Mouse (Mus musculus): ENCODE results near the gene Pikfyve. TPM values are rescaled to one million over a fixed set of nuclear protein-coding genes. Genes with fewer than 3 reads are reported as not detected.

Pikfyve gene
- polyA plus RNA-seq, 1 experiment from 2014 or later: 3.7 TPM

GRCm38 (mm10) chr1:65178902-65179432 is 7.5 kb upstream of the Pikfyve start:
- peak overlapping the region; percentile 71 for H3K4me3 ChIP-seq (ENCODE audit: low read depth, low read length)
- peak overlapping the region; percentile 96 for H3K27ac ChIP-seq (ENCODE audit: low read length)
- H3K9ac ChIP-seq (ENCODE audit: low read depth, low read length): peak overlapping the region; percentile 64
- H3K9me3 ChIP-seq (replicated peaks; ENCODE audit: control insufficient read depth, low read length): no peaks in the 10 kb centered on the region
- H3K4me1 ChIP-seq (ENCODE audit: control insufficient read depth, low read depth, low read length): peaks cover 16% of the 10 kb centered on the region
- H3K4me2 ChIP-seq (ENCODE audit: low read depth, low read length): peak overlapping the region; percentile 95
- WGBS (ENCODE audit: insufficient replicate concordance): under 1% methylated on average over 39 of the region's 39 CpGs
- no peaks in the 10 kb centered on the region for H3K27me3 ChIP-seq (ENCODE audit: control insufficient read depth, insufficient read depth, low read depth, low read length)
- ATAC-seq (ENCODE audit: low read depth): peak; percentile 81
- H3K36me3 ChIP-seq (ENCODE audit: control insufficient read depth, insufficient read depth): no peaks in the 10 kb centered on the region

- Histone ChIP-seq H3K4me3 (ENCODE audit: low read depth, low read length) (peak overlapping the region; percentile 71), H3K9me3 (replicated peaks; ENCODE audit: control insufficient read depth, low read length) (no peaks in the 10 kb centered on the region), H3K27ac (ENCODE audit: low read length) (peak overlapping the region; percentile 96), H3K4me1 (ENCODE audit: control insufficient read depth, low read depth, low read length) (peaks cover 16% of the 10 kb centered on the region), H3K36me3 (ENCODE audit: control insufficient read depth, insufficient read depth) (no peaks in the 10 kb centered on the region), H3K27me3 (ENCODE audit: control insufficient read depth, insufficient read depth, low read depth, low read length) (no peaks in the 10 kb centered on the region), H3K9ac (ENCODE audit: low read depth, low read length) (peak overlapping the region; percentile 64), H3K4me2 (ENCODE audit: low read depth, low read length) (peak overlapping the region; percentile 95)
- ATAC-seq (ENCODE audit: low read depth): no peak
- 3% methylated on average over 11 of the region's 11 CpGs for WGBS (ENCODE audit: insufficient replicate concordance)
These were observed 6.7 kb upstream of the Pikfyve start for GRCm38 (mm10) chr1:65179634-65180249.

- Histone ChIP-seq H3K4me2 (ENCODE audit: low read depth, low read length) (no peak overlapping the region), H3K27ac (ENCODE audit: low read length) (no peak overlapping the region)
- WGBS (ENCODE audit: insufficient replicate concordance): 30% methylated on average over 5 of the region's 5 CpGs
These were observed 5.0 kb upstream of the Pikfyve start for GRCm38 (mm10) chr1:65181459-65181858.

GRCm38 (mm10) chr1:65183994-65184393 is 2.5 kb upstream of the Pikfyve start:
- Histone ChIP-seq H3K27me3 (ENCODE audit: control insufficient read depth, insufficient read depth, low read depth, low read length) (no peaks in the 10 kb centered on the region), H3K4me3 (ENCODE audit: low read depth, low read length) (no peak overlapping the region), H3K4me2 (ENCODE audit: low read depth, low read length) (no peak overlapping the region), H3K9ac (ENCODE audit: low read depth, low read length) (no peak overlapping the region), H3K27ac (ENCODE audit: low read length) (no peak overlapping the region), H3K9me3 (replicated peaks; ENCODE audit: control insufficient read depth, low read length) (no peaks in the 10 kb centered on the region), H3K36me3 (ENCODE audit: control insufficient read depth, insufficient read depth) (no peaks in the 10 kb centered on the region), H3K4me1 (ENCODE audit: control insufficient read depth, low read depth, low read length) (peaks cover 22% of the 10 kb centered on the region)
- ATAC-seq (ENCODE audit: low read depth): no peak
- 63% methylated on average over 2 of the region's 2 CpGs for WGBS (ENCODE audit: insufficient replicate concordance)

More at GRCm38 (mm10) chr1:65181459-65181858, 5.0 kb upstream of the Pikfyve start:
- Histone ChIP-seq H3K9me3 (replicated peaks; ENCODE audit: control insufficient read depth, low read length) (no peaks in the 10 kb centered on the region), H3K36me3 (ENCODE audit: control insufficient read depth, insufficient read depth) (no peaks in the 10 kb centered on the region), H3K4me3 (ENCODE audit: low read depth, low read length) (no peak overlapping the region), H3K9ac (ENCODE audit: low read depth, low read length) (no peak overlapping the region), H3K27me3 (ENCODE audit: control insufficient read depth, insufficient read depth, low read depth, low read length) (no peaks in the 10 kb centered on the region), H3K4me1 (ENCODE audit: control insufficient read depth, low read depth, low read length) (peaks cover 24% of the 10 kb centered on the region)
- ATAC-seq (ENCODE audit: low read depth): no peak

GRCm38 (mm10) chr1:65185011-65185410 is 1.5 kb upstream of the Pikfyve start:
- Histone ChIP-seq H3K4me3 (ENCODE audit: low read depth, low read length) (no peak overlapping the region), H3K9me3 (replicated peaks; ENCODE audit: control insufficient read depth, low read length) (no peaks in the 10 kb centered on the region), H3K4me2 (ENCODE audit: low read depth, low read length) (no peak overlapping the region), H3K27me3 (ENCODE audit: control insufficient read depth, insufficient read depth, low read depth, low read length) (no peaks in the 10 kb centered on the region), H3K9ac (ENCODE audit: low read depth, low read length) (no peak overlapping the region), H3K4me1 (ENCODE audit: control insufficient read depth, low read depth, low read length) (peaks cover 17% of the 10 kb centered on the region), H3K27ac (ENCODE audit: low read length) (no peak overlapping the region), H3K36me3 (ENCODE audit: control insufficient read depth, insufficient read depth) (no peaks in the 10 kb centered on the region)
- 79% methylated on average over 8 of the region's 8 CpGs for WGBS (ENCODE audit: insufficient replicate concordance)
- ATAC-seq (ENCODE audit: low read depth): no peak

GRCm38 (mm10) chr1:65185524-65186205 is 818 bp upstream of the Pikfyve start:
- Histone ChIP-seq H3K9ac (ENCODE audit: low read depth, low read length) (peak overlapping the region; percentile 87), H3K27ac (ENCODE audit: low read length) (peak overlapping the region; percentile 74), H3K27me3 (ENCODE audit: control insufficient read depth, insufficient read depth, low read depth, low read length) (no peaks in the 10 kb centered on the region), H3K4me2 (ENCODE audit: low read depth, low read length) (peak overlapping the region; percentile 96), H3K4me1 (ENCODE audit: control insufficient read depth, low read depth, low read length) (peaks cover 17% of the 10 kb centered on the region), H3K9me3 (replicated peaks; ENCODE audit: control insufficient read depth, low read length) (no peaks in the 10 kb centered on the region), H3K36me3 (ENCODE audit: control insufficient read depth, insufficient read depth) (no peaks in the 10 kb centered on the region), H3K4me3 (ENCODE audit: low read depth, low read length) (peak overlapping the region; percentile 87)
- no peak for ATAC-seq (ENCODE audit: low read depth)
- WGBS (ENCODE audit: insufficient replicate concordance): 23% methylated on average over 12 of the region's 12 CpGs

GRCm38 (mm10) chr1:65187074-65187430 is 569 bp downstream of the Pikfyve start:
- H3K27ac ChIP-seq (ENCODE audit: low read length): peak overlapping the region; percentile 86
- H3K4me2 ChIP-seq (ENCODE audit: low read depth, low read length): peak overlapping the region; percentile 96
- peak overlapping the region; percentile 87 for H3K9ac ChIP-seq (ENCODE audit: low read depth, low read length)
- under 1% methylated on average over 6 of the region's 6 CpGs for whole genome bisulfite sequencing (ENCODE audit: insufficient replicate concordance)
- no peaks in the 10 kb centered on the region for H3K9me3 ChIP-seq (replicated peaks; ENCODE audit: control insufficient read depth, low read length)
- H3K4me1 ChIP-seq (ENCODE audit: control insufficient read depth, low read depth, low read length): peaks cover 17% of the 10 kb centered on the region
- ATAC-seq (ENCODE audit: low read depth): peak; percentile 1; the same call in 1 of the 2 replicates
- peak overlapping the region; percentile 87 for H3K4me3 ChIP-seq (ENCODE audit: low read depth, low read length)
- no peaks in the 10 kb centered on the region for H3K36me3 ChIP-seq (ENCODE audit: control insufficient read depth, insufficient read depth)
- no peaks in the 10 kb centered on the region for H3K27me3 ChIP-seq (ENCODE audit: control insufficient read depth, insufficient read depth, low read depth, low read length)

- 78% methylated on average over 4 of the region's 4 CpGs for WGBS (ENCODE audit: insufficient replicate concordance)
- no peak for ATAC-seq (ENCODE audit: low read depth)
These were observed 3.7 kb downstream of the Pikfyve start for GRCm38 (mm10) chr1:65190172-65190571.

GRCm38 (mm10) chr1:65193226-65193625 is 6.7 kb downstream of the Pikfyve start:
- Histone ChIP-seq H3K36me3 (ENCODE audit: control insufficient read depth, insufficient read depth) (peaks cover 6% of the 10 kb centered on the region), H3K9ac (ENCODE audit: low read depth, low read length) (no peak overlapping the region), H3K4me3 (ENCODE audit: low read depth, low read length) (no peak overlapping the region), H3K4me1 (ENCODE audit: control insufficient read depth, low read depth, low read length) (peaks cover 4% of the 10 kb centered on the region; the same call in 1 of the 2 replicates), H3K27ac (ENCODE audit: low read length) (no peak overlapping the region), H3K4me2 (ENCODE audit: low read depth, low read length) (no peak overlapping the region), H3K9me3 (replicated peaks; ENCODE audit: control insufficient read depth, low read length) (no peaks in the 10 kb centered on the region), H3K27me3 (ENCODE audit: control insufficient read depth, insufficient read depth, low read depth, low read length) (no peaks in the 10 kb centered on the region)
- WGBS (ENCODE audit: insufficient replicate concordance): 79% methylated on average over 2 of the region's 2 CpGs
- no peak for ATAC-seq (ENCODE audit: low read depth)

More at GRCm38 (mm10) chr1:65190172-65190571, 3.7 kb downstream of the Pikfyve start:
- H3K9me3 ChIP-seq (replicated peaks; ENCODE audit: control insufficient read depth, low read length): no peaks in the 10 kb centered on the region
- no peak overlapping the region for H3K27ac ChIP-seq (ENCODE audit: low read length)
- H3K27me3 ChIP-seq (ENCODE audit: control insufficient read depth, insufficient read depth, low read depth, low read length): no peaks in the 10 kb centered on the region
- peaks cover 17% of the 10 kb centered on the region for H3K4me1 ChIP-seq (ENCODE audit: control insufficient read depth, low read depth, low read length)
- H3K9ac ChIP-seq (ENCODE audit: low read depth, low read length): no peak overlapping the region
- H3K4me2 ChIP-seq (ENCODE audit: low read depth, low read length): no peak overlapping the region
- H3K4me3 ChIP-seq (ENCODE audit: low read depth, low read length): no peak overlapping the region
- peaks cover 6% of the 10 kb centered on the region for H3K36me3 ChIP-seq (ENCODE audit: control insufficient read depth, insufficient read depth)

Measured in liver, embryonic 16.5 days (tissue).